Mouse (Mus musculus): ENCODE measurements around the gene Tab1. TPM values are rescaled to one million over a fixed set of nuclear protein-coding genes. Genes with fewer than 3 reads are reported as not detected.
"Not testable (repeated sequence)": the region's sequence is repeated elsewhere in the genome, so short reads cannot be mapped to it uniquely, and the experiment has no call there.

Gene Tab1
- total RNA-seq, 2 experiments from 2014 or later, result 23.7 to 26.4 TPM

DNA sequence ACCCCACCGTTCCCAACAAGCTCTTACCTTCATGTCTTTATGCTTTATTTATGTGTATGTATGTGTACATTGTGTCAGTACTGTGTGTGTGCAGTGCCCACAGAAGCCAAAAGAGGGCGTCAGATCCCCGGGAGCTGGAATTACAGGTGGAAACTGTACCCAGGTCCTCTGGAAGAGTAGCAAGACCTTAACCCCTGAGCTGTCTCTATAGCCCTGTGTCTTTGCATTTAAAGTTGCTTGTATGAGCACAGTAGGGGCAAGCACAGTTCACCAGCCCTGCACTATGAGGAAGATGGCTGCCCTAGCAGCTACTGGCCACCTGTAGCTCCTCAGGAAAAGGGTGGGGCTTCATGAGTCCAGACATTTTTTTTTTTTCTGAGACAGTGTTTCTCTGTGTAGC, 25.4 kb upstream of the Tab1 start:
- Histone ChIP-seq H3K27ac (peak overlapping the region; percentile 75), H3K4me3 (no peak overlapping the region)
- TF ChIP-seq CTCF (IDR thresholded peaks at IDR 0.05), result peak; percentile 29
- intact Hi-C loops (cut with DNase I), result no loop called here
- no peak for DNase-seq (ENCODE audit: extremely low spot score in 1 of 2, low spot score in 2 of 2)

GRCm38 (mm10) chr15:80111436-80111835, 21.5 kb upstream of the Tab1 start:
- no peak for DNase-seq (ENCODE audit: extremely low spot score in 1 of 2, low spot score in 2 of 2)
- intact Hi-C loops (cut with DNase I), result no loop called here
- Histone ChIP-seq H3K27ac (no peak overlapping the region), H3K4me3 (no peak overlapping the region)
- TF ChIP-seq CTCF (IDR thresholded peaks at IDR 0.05), result no peak

- intact Hi-C loops (cut with DNase I), result no loop called here
- no peak overlapping the region for H3K27ac ChIP-seq
- H3K4me3 ChIP-seq, result no peak overlapping the region
- DNase-seq (ENCODE audit: extremely low spot score in 1 of 2, low spot score in 2 of 2), result no peak
- TF ChIP-seq CTCF (IDR thresholded peaks at IDR 0.05), result peak; percentile 55
Measured at GRCm38 (mm10) chr15:80112499-80112898, 20.4 kb upstream of the Tab1 start.

DNA sequence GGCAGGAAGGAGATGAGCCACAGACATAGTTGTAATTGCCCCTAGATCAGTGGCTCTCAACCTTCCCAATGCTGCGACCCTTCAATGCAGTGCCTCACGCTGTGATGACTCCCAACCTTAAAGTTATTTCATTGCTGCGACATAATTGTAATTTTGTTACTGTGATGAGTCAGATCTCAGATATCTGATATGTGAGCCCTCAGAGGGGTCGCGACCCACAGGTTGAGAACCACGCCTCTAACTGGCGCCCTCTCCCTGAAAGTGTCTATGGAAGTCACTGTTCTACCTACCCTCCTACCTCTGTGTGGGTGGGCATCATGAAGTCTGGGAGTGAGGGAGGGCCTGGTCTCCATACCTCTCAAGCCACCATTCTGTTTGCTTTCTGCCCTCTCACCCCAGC, 18.5 kb upstream of the Tab1 start:
- H3K4me3 ChIP-seq, result no peak overlapping the region
- TF ChIP-seq CTCF (IDR thresholded peaks at IDR 0.05), result no peak
- intact Hi-C loops (cut with DNase I), result no loop called here
- DNase-seq (ENCODE audit: extremely low spot score in 1 of 2, low spot score in 2 of 2), result no peak
- no peak overlapping the region for H3K27ac ChIP-seq

DNA sequence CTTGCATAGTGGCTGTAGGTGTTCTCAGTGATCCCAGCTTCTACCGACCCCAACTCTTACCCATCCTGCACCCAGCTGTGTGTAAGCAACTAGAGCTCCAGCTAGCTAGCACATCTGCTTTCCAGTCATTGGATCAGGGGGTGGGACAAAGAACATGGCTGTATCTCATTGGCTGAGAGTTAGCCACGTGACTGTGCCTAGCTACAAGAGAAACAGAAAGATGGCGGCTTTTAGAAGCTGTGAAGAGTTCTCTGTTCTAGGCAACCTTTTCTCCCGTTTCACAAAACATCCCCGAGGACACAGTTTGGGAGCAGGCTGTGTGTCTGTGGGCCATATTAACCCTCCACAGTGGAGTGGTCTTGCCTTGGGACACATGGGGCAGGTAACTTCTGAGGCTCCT, 17.7 kb upstream of the Tab1 start:
- no peak overlapping the region for H3K27ac ChIP-seq
- TF ChIP-seq CTCF (IDR thresholded peaks at IDR 0.05), result no peak
- DNase-seq (ENCODE audit: extremely low spot score in 1 of 2, low spot score in 2 of 2), result no peak
- intact Hi-C loops (cut with DNase I), result no loop called here
- H3K4me3 ChIP-seq, result no peak overlapping the region

DNA sequence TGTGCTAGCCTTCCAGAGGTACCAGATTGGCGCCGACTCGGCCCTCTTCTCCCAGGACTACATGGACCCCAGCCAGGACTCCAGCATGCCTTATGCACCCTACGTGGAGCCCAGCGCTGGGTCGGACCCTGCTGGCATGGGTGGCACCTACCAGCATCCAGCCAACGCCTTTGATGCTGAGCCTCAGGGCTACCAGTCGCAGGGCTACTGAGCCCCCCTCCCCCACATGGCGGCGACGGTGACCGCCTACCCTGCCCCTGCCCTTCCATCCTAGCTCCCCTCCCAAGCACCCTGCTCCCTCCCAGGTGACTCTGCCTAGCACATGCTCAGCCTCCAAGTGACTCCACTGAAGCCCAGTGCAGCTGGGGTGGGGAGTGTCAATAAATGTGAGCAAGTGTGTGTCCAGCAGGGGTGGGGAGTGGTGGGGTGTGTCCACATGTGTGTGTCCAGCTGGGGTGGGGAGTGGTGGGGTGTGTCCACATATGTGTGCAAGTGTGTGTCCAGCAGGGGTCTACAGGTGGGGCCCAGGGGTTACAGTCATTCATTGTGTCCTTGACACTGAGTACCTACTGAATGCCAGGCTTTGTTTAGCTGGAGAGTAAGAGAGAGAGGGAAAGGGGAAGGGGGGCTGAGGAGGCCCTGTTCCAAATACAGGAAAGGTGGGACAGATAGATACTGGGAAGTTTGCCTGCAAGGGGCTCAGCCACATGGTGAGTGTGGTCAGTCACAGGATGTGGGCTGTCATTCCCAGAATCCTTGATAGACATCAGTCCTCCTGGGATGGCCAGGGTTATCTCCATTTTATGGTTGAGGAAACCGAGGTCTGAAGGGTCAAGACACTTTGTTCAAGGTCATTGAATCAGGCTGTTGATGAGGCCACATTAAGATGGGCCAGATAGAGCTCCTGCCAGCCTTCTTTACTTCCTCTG, 16.8 kb upstream of the Tab1 start:
- intact Hi-C loops (cut with DNase I), result no loop called here
- DNase-seq (ENCODE audit: extremely low spot score in 1 of 2, low spot score in 2 of 2), result no peak
- no peak overlapping the region for H3K27ac ChIP-seq
- no peak overlapping the region for H3K4me3 ChIP-seq
- TF ChIP-seq CTCF (IDR thresholded peaks at IDR 0.05), result no peak

DNA sequence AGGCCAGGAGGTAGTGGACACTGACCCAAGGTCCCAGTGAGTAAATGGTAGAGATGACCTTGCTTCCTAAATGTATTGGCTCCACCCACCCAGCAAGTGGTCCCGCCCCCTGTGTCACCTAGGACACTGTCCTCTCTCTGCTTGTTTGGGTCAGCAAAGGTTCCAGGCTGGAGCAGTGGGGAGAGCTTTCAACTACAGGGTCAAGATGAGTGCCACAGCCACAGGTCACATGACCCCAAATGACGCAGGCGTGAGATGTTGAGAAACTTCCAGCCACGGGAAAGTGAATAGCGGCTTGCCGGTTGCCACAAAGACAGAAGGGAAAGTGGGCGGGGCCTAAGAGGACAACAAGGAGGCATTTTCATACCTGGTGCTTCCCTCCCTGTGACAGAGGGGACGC, 15.8 kb upstream of the Tab1 start:
- intact Hi-C loops (cut with DNase I), result no loop called here
- Histone ChIP-seq H3K4me3 (no peak overlapping the region), H3K27ac (no peak overlapping the region)
- no peak for TF ChIP-seq CTCF (IDR thresholded peaks at IDR 0.05)
- no peak for DNase-seq (ENCODE audit: extremely low spot score in 1 of 2, low spot score in 2 of 2)

DNA sequence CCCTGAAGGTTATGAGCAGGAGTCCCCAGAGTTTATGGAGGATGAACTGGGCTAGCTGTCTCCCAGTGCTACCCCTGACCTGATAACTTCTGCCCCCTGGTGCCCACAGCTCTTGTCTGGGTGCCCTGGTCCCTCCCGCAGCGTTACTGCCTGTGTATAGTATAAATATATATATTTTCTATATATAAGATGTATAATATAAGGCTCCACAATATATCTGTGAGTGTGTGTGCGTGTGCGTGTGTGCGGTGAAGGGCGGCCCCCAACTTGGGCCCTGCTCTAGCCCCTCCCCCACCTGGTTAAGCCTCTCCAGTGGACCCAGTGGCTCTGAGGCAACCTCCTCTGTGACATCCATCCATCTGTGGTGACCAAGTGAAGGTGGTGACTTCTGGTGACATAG, 13.9 kb upstream of the Tab1 start:
- intact Hi-C loops (cut with DNase I), result no loop called here
- no peak overlapping the region for H3K4me3 ChIP-seq
- H3K27ac ChIP-seq, result no peak overlapping the region
- no peak for TF ChIP-seq CTCF (IDR thresholded peaks at IDR 0.05)
- DNase-seq (ENCODE audit: extremely low spot score in 1 of 2, low spot score in 2 of 2), result no peak

GRCm38 (mm10) chr15:80121721-80122325, 11.1 kb upstream of the Tab1 start:
- intact Hi-C loops (cut with DNase I), result no loop called here
- Histone ChIP-seq H3K27ac (no peak overlapping the region), H3K4me3 (no peak overlapping the region)
- no peak for DNase-seq (ENCODE audit: extremely low spot score in 1 of 2, low spot score in 2 of 2)
- no peak for TF ChIP-seq CTCF (IDR thresholded peaks at IDR 0.05)

DNA sequence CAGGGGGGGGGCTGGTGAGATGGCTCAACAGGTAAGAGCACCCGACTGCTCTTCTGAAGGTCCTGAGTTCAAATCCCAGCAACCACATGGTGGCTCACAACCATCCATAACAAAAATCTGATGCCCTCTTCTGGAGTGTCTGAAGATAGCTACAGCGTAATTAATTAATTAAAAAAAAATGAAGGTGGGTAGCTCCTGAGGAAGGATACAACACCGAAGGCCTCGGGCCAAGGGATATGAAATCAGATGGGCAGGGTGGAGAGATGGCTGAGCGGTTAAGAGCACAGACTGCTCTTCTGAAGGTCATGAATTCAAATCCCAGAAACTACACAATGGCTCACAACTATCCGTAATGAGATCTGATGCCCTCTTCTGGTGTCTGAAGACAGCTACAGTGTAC, 10.5 kb upstream of the Tab1 start:
- H3K4me3 ChIP-seq; H3K27ac ChIP-seq; intact Hi-C loops (cut with DNase I); DNase-seq (ENCODE audit: extremely low spot score in 1 of 2, low spot score in 2 of 2): not testable (repeated sequence)

GRCm38 (mm10) chr15:80124651-80125050, 8.3 kb upstream of the Tab1 start:
- H3K27ac ChIP-seq, result no peak overlapping the region
- no peak overlapping the region for H3K4me3 ChIP-seq
- intact Hi-C loops (cut with DNase I), result no loop called here
- no peak for DNase-seq (ENCODE audit: extremely low spot score in 1 of 2, low spot score in 2 of 2)
- TF ChIP-seq CTCF (IDR thresholded peaks at IDR 0.05), result no peak

DNA sequence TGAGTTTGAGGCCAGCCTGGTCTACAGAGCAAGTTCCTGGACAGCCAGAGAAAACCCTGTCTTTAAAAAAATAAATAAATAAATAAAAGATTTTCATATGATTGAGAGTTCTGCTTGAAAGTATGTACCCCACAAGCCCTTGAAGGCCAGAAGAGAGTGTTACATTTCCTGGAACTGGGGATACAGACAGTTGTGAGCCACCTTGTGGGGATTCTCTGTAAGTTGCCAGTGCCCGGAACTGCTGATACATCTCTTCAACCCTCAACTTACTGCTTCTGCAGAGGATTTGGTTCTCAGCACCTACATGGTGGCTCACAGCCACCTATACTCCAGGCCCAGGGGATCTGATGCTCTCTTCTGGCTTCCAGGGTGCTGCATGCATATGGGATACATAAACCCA, 5.7 kb upstream of the Tab1 start:
- H3K27ac ChIP-seq, result no peak overlapping the region
- intact Hi-C loops (cut with DNase I), result no loop called here
- H3K4me3 ChIP-seq, result no peak overlapping the region
- peak; percentile 46 for TF ChIP-seq CTCF (IDR thresholded peaks at IDR 0.05)
- no peak for DNase-seq (ENCODE audit: extremely low spot score in 1 of 2, low spot score in 2 of 2)

DNA sequence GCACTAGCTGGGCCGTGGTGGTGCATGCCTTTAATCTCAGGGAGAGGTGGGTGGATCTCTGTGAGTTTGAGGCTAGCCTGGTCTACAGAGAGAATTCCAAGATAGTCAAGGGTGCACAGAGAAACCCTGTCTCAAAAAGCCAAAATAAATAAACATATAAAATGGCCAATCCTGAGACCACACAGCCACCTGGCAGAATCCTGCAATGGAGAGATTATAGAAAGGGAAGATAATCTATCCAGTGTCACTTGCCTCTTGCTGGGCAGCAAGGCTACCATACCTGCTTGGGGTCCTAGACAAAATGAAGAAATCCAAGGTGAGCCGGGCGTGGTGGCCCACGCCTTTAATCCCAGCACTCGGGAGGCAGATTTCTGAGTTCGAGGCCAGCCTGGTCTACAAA, 2.9 kb upstream of the Tab1 start:
- no peak for DNase-seq (ENCODE audit: extremely low spot score in 1 of 2, low spot score in 2 of 2)
- intact Hi-C loops (cut with DNase I), result no loop called here
- no peak overlapping the region for H3K27ac ChIP-seq
- no peak overlapping the region for H3K4me3 ChIP-seq
- TF ChIP-seq CTCF (IDR thresholded peaks at IDR 0.05), result no peak

All from left cerebral cortex, adult 2 months (tissue).